17 mouse cellular contexts compared by ENCODE assay signal in genomic region chr11:105494786-105495369, GRCm38 (mm10). TPM values are rescaled to one million over a fixed set of nuclear protein-coding genes. Genes with fewer than 3 reads are reported as not detected.
DNase-seq lines count a peak whose midpoint lies in the region; ATAC-seq and TF ChIP-seq lines count a peak whose summit lies in the region.
"Had no signal": no experiment of that assay in that cellular context is flagged by ENCODE, and none has a peak within 500 bp of the region (broad histone marks: within the 10 kb centered on the region; RNA-seq: fewer than 3 reads in every experiment).

No protein-coding gene starts in this region.

- no peak for TF ChIP-seq CTCF in gastrocnemius, adult 2 months (IDR thresholded peaks at IDR 0.05)
- TF ChIP-seq CTCF in stomach, postnatal 0 days (IDR thresholded peaks at IDR 0.05; ENCODE audit: low read depth) = peak; percentile 12; the same call in 1 of the 2 replicates

- DNase-seq in gastrocnemius, adult 2 months = no peak
- no peak for DNase-seq in gastrocnemius, postnatal 36 days
- DNase-seq in lung, postnatal 10 days = no peak
- DNase-seq in stomach, postnatal 0 days (ENCODE audit: low spot score) = no peak
- no peak for DNase-seq in T-cell, adult 2 months (ENCODE audit: low spot score)
- DNase-seq in adrenal gland, postnatal 36 days = no peak
- DNase-seq: B cell, adult 2 months; cerebellum, adult 18-20 months; kidney, postnatal 14 days; lung, adult 18-20 months; spleen, adult 18-20 months had no signal

- ATAC-seq in lung, embryonic 16.5 days (ENCODE audit: low read depth) = 0 out of 2 replicates have a peak, but pooled peaks have one; percentile 34
- ATAC-seq in heart, embryonic 15.5 days (replicated peaks; ENCODE audit: insufficient number of reproducible peaks, insufficient read depth, low FRiP score, low read depth) = peak; percentile 72
- ATAC-seq in stomach, postnatal 0 days (ENCODE audit: low FRiP score, low TSS enrichment) = no peak
- ATAC-seq: midbrain, embryonic 15.5 days had no signal

- intact Hi-C loops in gastrocnemius, adult 2 months (cut with DNase I) = loop anchor here (10.0 kb wide), 1 partner anchor 420 kb away; no protein-coding TSS in a partner anchor
- intact Hi-C loops in gastrocnemius, postnatal 36 days (cut with DNase I) = no loop called here

- H3K9ac ChIP-seq in lung, embryonic 16.5 days (ENCODE audit: low read length) = no peak overlapping the region
- H3K9ac ChIP-seq in heart, embryonic 15.5 days = no peak overlapping the region
- H3K9ac ChIP-seq in stomach, postnatal 0 days (ENCODE audit: low read length) = no peak overlapping the region
- H3K9ac ChIP-seq: limb, embryonic 13.5 days; midbrain, embryonic 15.5 days; neural tube, embryonic 12.5 days had no signal

- no peaks in the 10 kb centered on the region for H3K36me3 ChIP-seq in lung, embryonic 16.5 days (ENCODE audit: control insufficient read depth, insufficient read depth, low read length)
- no peaks in the 10 kb centered on the region for H3K36me3 ChIP-seq in heart, embryonic 15.5 days
- no peaks in the 10 kb centered on the region for H3K36me3 ChIP-seq in stomach, postnatal 0 days (ENCODE audit: control insufficient read depth, insufficient read depth, low read length)
- H3K36me3 ChIP-seq: limb, embryonic 13.5 days; midbrain, embryonic 15.5 days; neural tube, embryonic 12.5 days had no signal

- peak overlapping the region; percentile 58; the same call in 1 of the 2 replicates for H3K27ac ChIP-seq in gastrocnemius, adult 2 months
- H3K27ac ChIP-seq in lung, embryonic 16.5 days (ENCODE audit: low read length) = no peak overlapping the region
- H3K27ac ChIP-seq in heart, embryonic 15.5 days = peak overlapping the region; percentile 58
- no peak overlapping the region for H3K27ac ChIP-seq in stomach, postnatal 0 days (replicated peaks)
- H3K27ac ChIP-seq: limb, embryonic 13.5 days; midbrain, embryonic 15.5 days; neural tube, embryonic 12.5 days had no signal

- 74% methylated on average over 6 of the region's 6 CpGs for WGBS in lung, embryonic 16.5 days
- WGBS in heart, embryonic 15.5 days = 46% methylated on average over 6 of the region's 6 CpGs
- 60% methylated on average over 6 of the region's 6 CpGs for WGBS in stomach, postnatal 0 days

- peaks cover 2% of the 10 kb centered on the region for H3K4me1 ChIP-seq in lung, embryonic 16.5 days (replicated peaks; ENCODE audit: control insufficient read depth, insufficient read depth, low read length)
- H3K4me1 ChIP-seq in heart, embryonic 15.5 days (replicated peaks) = peaks cover 30% of the 10 kb centered on the region
- no peaks in the 10 kb centered on the region for H3K4me1 ChIP-seq in stomach, postnatal 0 days (replicated peaks; ENCODE audit: control insufficient read depth, insufficient read depth)
- H3K4me1 ChIP-seq: neural tube, embryonic 12.5 days had no signal

- TF ChIP-seq EP300 in stomach, postnatal 0 days (optimal IDR thresholded peaks at IDR 0.05) = no peak

- H3K4me3 ChIP-seq in gastrocnemius, adult 2 months = no peak overlapping the region
- no peak overlapping the region for H3K4me3 ChIP-seq in lung, embryonic 16.5 days (ENCODE audit: low read length)
- no peak overlapping the region for H3K4me3 ChIP-seq in heart, embryonic 15.5 days
- no peak overlapping the region for H3K4me3 ChIP-seq in stomach, postnatal 0 days (ENCODE audit: low read depth, low read length)
- H3K4me3 ChIP-seq: limb, embryonic 13.5 days; midbrain, embryonic 15.5 days; neural tube, embryonic 12.5 days had no signal

- no peak overlapping the region for H3K4me2 ChIP-seq in lung, embryonic 16.5 days (ENCODE audit: low read depth, low read length)
- peak overlapping the region; percentile 48 for H3K4me2 ChIP-seq in heart, embryonic 15.5 days
- H3K4me2 ChIP-seq in stomach, postnatal 0 days (replicated peaks; ENCODE audit: low read depth) = no peak overlapping the region
- H3K4me2 ChIP-seq: neural tube, embryonic 12.5 days had no signal

- H3K9me3 ChIP-seq in lung, embryonic 16.5 days (ENCODE audit: control insufficient read depth, low read length) = no peaks in the 10 kb centered on the region
- no peaks in the 10 kb centered on the region for H3K9me3 ChIP-seq in heart, embryonic 15.5 days (replicated peaks)
- no peaks in the 10 kb centered on the region for H3K9me3 ChIP-seq in stomach, postnatal 0 days (ENCODE audit: control insufficient read depth, low read length)
- H3K9me3 ChIP-seq: limb, embryonic 13.5 days; midbrain, embryonic 15.5 days; neural tube, embryonic 12.5 days had no signal

- no peaks in the 10 kb centered on the region for H3K27me3 ChIP-seq in lung, embryonic 16.5 days (ENCODE audit: control insufficient read depth, insufficient read depth, low read depth, low read length)
- no peaks in the 10 kb centered on the region for H3K27me3 ChIP-seq in heart, embryonic 15.5 days
- H3K27me3 ChIP-seq in stomach, postnatal 0 days (ENCODE audit: control insufficient read depth, insufficient read depth, low read length) = no peaks in the 10 kb centered on the region
- H3K27me3 ChIP-seq: limb, embryonic 13.5 days; midbrain, embryonic 15.5 days; neural tube, embryonic 12.5 days had no signal

RNA-seq across cellular contexts. Expression of gene March10, which starts 38.3 kb away (rescaled TPM):
- not detected for total RNA-seq in gastrocnemius, adult 2 months (2021)
- total RNA-seq in gastrocnemius, postnatal 36 days (2021) = not detected
- polyA plus RNA-seq in lung, embryonic 16.5 days (2015; fragmentation: Nextera tagmentation; extraction: Ambion mirVana) = 0.38 TPM in 1 of 2 replicates, not detected in the other
- 0.16 TPM in 1 of 2 replicates, not detected in the other for polyA plus RNA-seq in heart, embryonic 15.5 days (2015; fragmentation: Nextera tagmentation; extraction: Ambion mirVana)
- not detected in 2 replicates for polyA plus RNA-seq in stomach, postnatal 0 days (2015; fragmentation: Nextera tagmentation; extraction: Ambion mirVana)
- total RNA-seq in adrenal gland, postnatal 36 days (2021) = not detected
- total RNA-seq: gastrocnemius, postnatal 4 days had no signal
- polyA plus RNA-seq: limb, embryonic 13.5 days had no signal

Comparison
In these comparisons a context has a peak if more than half of its experiments do, and no peak if none do; other contexts are left out.
1. H3K27ac ChIP-seq: peak in gastrocnemius, adult 2 months (single experiment) and heart, embryonic 15.5 days (single experiment); none in lung, embryonic 16.5 days (single experiment) and stomach, postnatal 0 days (single experiment).